14 mouse cellular contexts compared by ENCODE assay signal in genomic region chr5:31961423-31961822, GRCm38 (mm10).
"Had no signal": no experiment of that assay in that cellular context is flagged by ENCODE, and none has a peak within 500 bp of the region (broad histone marks: within the 10 kb centered on the region; RNA-seq: fewer than 3 reads in every experiment).

No protein-coding gene starts in this region.

- ATAC-seq: midbrain, embryonic 13.5 days; midbrain, embryonic 16.5 days had no signal

- DNase-seq: kidney, adult 8-10 months; kidney, postnatal 10 days; kidney, postnatal 4 days; layer of hippocampus, adult 9-11 months; liver, embryonic 13.5 days; lung, embryonic 14.5 days; lung, postnatal 10 days; lung, postnatal 36 days; retina, postnatal 1 day; thymus, adult 2 months; thymus, postnatal 14 days; thymus, postnatal 4 days had no signal
